Mouse (Mus musculus): ENCODE measurements around the gene Scamp5.

DNA sequence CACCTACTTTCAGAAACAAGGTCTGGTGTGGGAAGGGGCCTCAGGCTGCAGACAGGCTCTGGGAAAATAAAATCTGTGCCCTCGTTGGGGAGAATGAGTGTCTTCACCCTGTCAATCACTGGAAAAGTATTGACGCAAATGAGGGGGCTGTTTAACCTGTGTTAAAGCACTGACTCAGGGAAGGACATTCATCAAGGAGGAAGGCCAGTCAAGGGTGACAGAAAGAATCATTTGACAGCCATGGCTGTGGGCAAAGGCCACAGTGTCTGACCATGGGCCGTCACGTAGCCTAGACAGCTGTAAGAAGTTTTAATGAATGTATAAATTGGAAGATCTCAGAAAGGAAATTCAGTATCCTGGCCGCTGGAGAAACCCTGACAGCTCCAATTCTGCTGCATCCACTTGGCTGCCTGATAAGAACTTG is 46.2 kb downstream of the Scamp5 start:
- no peak for TF ChIP-seq GATA1 (IDR thresholded peaks at IDR 0.05; ENCODE audit: borderline replicate concordance, low read length)
- no peak for TF ChIP-seq CTCF (IDR thresholded peaks at IDR 0.05; ENCODE audit: low read depth, low read length)
- no peak for TF ChIP-seq GATA2 (IDR thresholded peaks at IDR 0.05; ENCODE audit: borderline replicate concordance, low read depth, low read length)
- TF ChIP-seq TAL1 (conservative IDR thresholded peaks at IDR 0.05; ENCODE audit: low read depth, low read length) = no peak

Measured in G1E (cell line).